Mouse (Mus musculus) liver, embryonic 13.5 days (tissue): ENCODE data around the gene Alpk3. TPM values are rescaled to one million over a fixed set of nuclear protein-coding genes. Genes with fewer than 3 reads are reported as not detected.
A peak's percentile ranks its signal among the peaks of the same experiment; 100 is the strongest.
"Not testable (repeated sequence)": the region's sequence is repeated elsewhere in the genome, so short reads cannot be mapped to it uniquely, and the experiment has no call there.

Experiments
- ATAC-seq: fragments of 200-750 bp; cut with Nextera tagmentation; 2 replicates; pipeline ENCODE4 v1.8.0; 2017; ENCODE audit warnings: low read depth, mild to moderate bottlenecking, moderate number of reproducible peaks, moderate library complexity
- DNase-seq: peaks from one replicate; pipeline ENCODE4 v3.0.0; 2022
- H3K27ac ChIP-seq: fragments of 300-500 bp; sonication (generic); 2 replicates; pipeline ENCODE4 v1.5.1; 2015; ENCODE audit warnings: moderate library complexity, mild to moderate bottlenecking, inconsistent platforms
- H3K27me3 ChIP-seq: fragments of 300-500 bp; sonication (generic); 2 replicates; pipeline ENCODE4 v1.6.1; 2015; ENCODE audit warnings: mild to moderate bottlenecking, inconsistent platforms
- H3K36me3 ChIP-seq: fragments of 300-500 bp; sonication (generic); 2 replicates; pipeline ENCODE4 v1.6.1; 2015; ENCODE audit warnings: mild to moderate bottlenecking, inconsistent platforms
- H3K4me1 ChIP-seq: fragments of 300-500 bp; sonication (generic); replicated peaks from 2 replicates; pipeline ENCODE4 v1.6.1; 2015; ENCODE audit warnings: inconsistent platforms
- H3K4me2 ChIP-seq: fragments of 300-500 bp; sonication (generic); 2 replicates; pipeline ENCODE4 v1.6.1; 2015; ENCODE audit warnings: inconsistent platforms, mild to moderate bottlenecking, moderate library complexity
- H3K4me3 ChIP-seq: fragments of 300-500 bp; sonication (generic); replicated peaks from 2 replicates; pipeline ENCODE4 v1.5.1; 2015; ENCODE audit warnings: mild to moderate bottlenecking, inconsistent platforms
- H3K9ac ChIP-seq: fragments of 300-500 bp; sonication (generic); 2 replicates; pipeline ENCODE4 v1.6.1; 2015; ENCODE audit warnings: mild to moderate bottlenecking, inconsistent platforms
- H3K9me3 ChIP-seq: fragments of 300-500 bp; sonication (generic); replicated peaks from 2 replicates; pipeline ENCODE4 v1.6.1; 2016; ENCODE audit warnings: inconsistent platforms
- WGBS: fragments of 180-500 bp; shearing (Covaris S2); methylation state at CpG from one replicate; pipeline ENCODE4 v1.1.7; 2015; ENCODE audit not compliant: insufficient replicate concordance; 5-methylcytosine and 5-hydroxymethylcytosine counted together
- polyA plus RNA-seq: library from polyadenylated mRNA; unstranded; fragments of >200 nt; fragmentation: Nextera tagmentation; extraction: Ambion mirVana; gene quantifications from 2 replicates; pipeline ENCODE4 v1.2.1, GENCODE M21; 2015

The Alpk3 gene
- polyA plus RNA-seq, 1 experiment from 2014 or later = 0.15 TPM

DNA sequence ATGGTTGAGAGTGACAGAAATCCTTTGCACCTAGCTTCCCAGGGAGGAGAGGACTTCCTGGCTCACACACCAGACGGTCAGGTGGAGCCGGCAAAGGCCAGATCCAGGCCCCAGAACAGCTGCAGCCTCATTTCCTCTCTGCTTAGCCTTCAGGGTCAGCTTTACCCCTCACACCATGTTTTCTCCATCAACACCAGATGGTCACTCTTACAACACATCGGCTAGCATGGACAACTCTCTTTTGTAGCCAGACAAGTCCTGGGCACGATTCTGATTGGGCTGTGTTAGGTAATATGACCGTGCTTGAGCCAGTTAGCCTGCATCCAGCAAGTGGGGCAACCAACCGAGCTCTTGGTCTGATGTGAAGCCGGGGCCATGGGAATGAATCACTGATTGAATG, 74.5 kb downstream of the Alpk3 start:
- ATAC-seq (no peak), DNase-seq (no peak)
- H3K4me2 ChIP-seq = no peak overlapping the region
- peaks cover 8% of the 10 kb centered on the region for H3K4me1 ChIP-seq
- H3K27ac ChIP-seq = no peak overlapping the region
- H3K9me3 ChIP-seq = no peaks in the 10 kb centered on the region
- 61% methylated on average over 7 of the region's 7 CpGs for WGBS
- H3K36me3 ChIP-seq = no peaks in the 10 kb centered on the region
- no peaks in the 10 kb centered on the region; the same call in 1 of the 2 replicates for H3K27me3 ChIP-seq
- H3K4me3 ChIP-seq = no peak overlapping the region
- H3K9ac ChIP-seq = no peak overlapping the region

DNA sequence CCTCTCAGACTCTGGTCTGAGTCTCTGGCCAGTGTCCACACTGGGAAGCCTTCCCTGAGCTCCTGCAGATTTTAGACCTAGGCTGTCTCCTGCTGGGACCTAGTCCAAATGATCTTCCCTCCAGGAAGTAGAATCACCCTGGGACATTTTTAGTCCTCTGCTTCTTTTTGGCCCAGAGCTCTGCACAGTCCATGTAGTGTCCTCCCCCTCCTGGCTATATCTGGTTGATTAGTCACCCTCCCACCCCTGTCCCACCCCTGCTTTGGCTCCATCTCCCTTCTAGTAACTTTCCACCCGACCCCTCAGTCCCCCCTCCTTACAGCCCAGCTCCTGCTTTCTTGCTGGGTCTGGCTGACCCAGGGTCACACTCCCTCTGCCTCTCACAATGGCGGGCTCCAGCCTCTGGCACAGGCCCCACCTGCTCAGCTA, 75.5 kb downstream of the Alpk3 start:
- Histone ChIP-seq H3K4me1 (peaks cover 8% of the 10 kb centered on the region), H3K36me3 (no peaks in the 10 kb centered on the region), H3K27ac (no peak overlapping the region), H3K9ac (no peak overlapping the region), H3K4me3 (no peak overlapping the region), H3K27me3 (no peaks in the 10 kb centered on the region; the same call in 1 of the 2 replicates), H3K4me2 (no peak overlapping the region), H3K9me3 (no peaks in the 10 kb centered on the region)
- DNase-seq = no peak
- no peak for ATAC-seq
- WGBS = 34% methylated on average over 2 of the region's 2 CpGs

DNA sequence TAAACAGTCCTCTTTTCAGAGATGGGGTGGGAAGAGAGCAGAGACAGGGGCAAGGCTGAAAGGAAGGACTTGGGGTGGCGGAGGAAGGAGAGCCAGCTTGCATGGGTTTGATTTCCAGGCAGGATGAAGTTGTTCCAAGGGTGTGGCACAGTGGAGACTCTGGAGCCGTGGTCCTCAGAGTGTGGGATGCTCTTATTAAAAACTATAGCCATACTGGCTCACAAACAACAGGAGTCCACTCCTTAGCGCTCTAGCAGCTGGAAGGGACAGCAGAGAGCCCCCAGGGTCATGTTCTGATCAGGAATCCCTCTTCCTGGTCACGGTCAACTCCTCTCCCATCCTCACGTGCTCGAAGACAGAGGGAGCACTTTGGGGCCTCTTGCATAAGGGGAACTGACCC, 76.0 kb downstream of the Alpk3 start:
- Histone ChIP-seq H3K4me2 (no peak overlapping the region), H3K9me3 (no peaks in the 10 kb centered on the region), H3K9ac (no peak overlapping the region), H3K4me3 (no peak overlapping the region), H3K4me1 (peaks cover 8% of the 10 kb centered on the region), H3K27ac (no peak overlapping the region), H3K36me3 (no peaks in the 10 kb centered on the region), H3K27me3 (no peaks in the 10 kb centered on the region; the same call in 1 of the 2 replicates)
- ATAC-seq (no peak), DNase-seq (no peak)
- 61% methylated on average over 6 of the region's 6 CpGs for WGBS

DNA sequence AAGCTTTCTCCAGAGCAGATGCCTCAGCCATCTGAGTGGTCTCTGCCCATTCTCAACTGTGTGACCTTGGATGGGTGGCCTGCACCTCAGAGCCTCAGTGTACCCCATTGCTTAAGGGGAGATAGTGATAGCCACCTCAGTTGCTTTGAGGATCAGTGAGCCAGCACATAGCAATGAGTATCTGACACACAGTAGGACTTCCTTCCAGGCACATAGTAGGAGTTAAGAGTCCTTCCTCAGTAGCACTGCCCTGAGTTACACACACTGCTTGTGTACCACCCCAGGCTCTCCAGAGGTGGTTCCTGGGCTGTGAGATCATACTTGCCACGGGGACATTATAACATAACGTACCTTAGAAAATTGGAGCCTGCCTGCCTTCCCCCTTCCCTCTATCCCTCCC, 76.5 kb downstream of the Alpk3 start:
- Histone ChIP-seq H3K9ac (no peak overlapping the region), H3K36me3 (no peaks in the 10 kb centered on the region), H3K4me2 (no peak overlapping the region), H3K4me1 (peaks cover 8% of the 10 kb centered on the region), H3K4me3 (no peak overlapping the region), H3K9me3 (no peaks in the 10 kb centered on the region), H3K27me3 (no peaks in the 10 kb centered on the region; the same call in 1 of the 2 replicates), H3K27ac (no peak overlapping the region)
- no peak for DNase-seq
- WGBS = 55% methylated on average over 2 of the region's 2 CpGs
- no peak for ATAC-seq

DNA sequence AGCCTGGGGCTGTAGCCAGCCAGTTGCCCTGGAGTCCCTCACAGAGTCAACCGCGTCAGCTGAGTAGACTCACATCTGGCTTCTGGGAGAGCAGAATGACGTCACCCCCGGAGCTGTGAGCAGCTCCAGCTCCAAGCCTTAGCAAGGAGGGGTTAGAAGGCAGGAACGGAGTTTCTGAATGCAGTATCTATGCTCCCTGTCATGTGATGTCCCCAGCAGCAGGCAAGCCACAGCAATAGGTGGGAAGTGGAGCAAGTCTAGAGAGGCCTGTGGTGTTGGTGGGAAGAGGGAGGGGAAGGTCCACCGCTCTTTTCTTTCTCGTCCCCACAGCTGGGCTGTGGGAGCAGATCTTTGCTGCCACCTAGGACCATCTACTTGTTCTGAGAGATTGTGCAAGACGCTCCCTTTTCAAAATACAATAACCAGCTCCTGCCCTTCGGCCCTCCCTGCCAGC, 77.2 kb downstream of the Alpk3 start:
- DNase-seq (no peak), ATAC-seq (peak; percentile 59)
- no peaks in the 10 kb centered on the region for H3K36me3 ChIP-seq
- no peaks in the 10 kb centered on the region; the same call in 1 of the 2 replicates for H3K27me3 ChIP-seq
- peak overlapping the region; percentile 25; the same call in 1 of the 2 replicates for H3K4me2 ChIP-seq
- H3K9me3 ChIP-seq = no peaks in the 10 kb centered on the region
- H3K4me1 ChIP-seq = peaks cover 8% of the 10 kb centered on the region
- WGBS = 18% methylated on average over 9 of the region's 9 CpGs
- H3K4me3 ChIP-seq = no peak overlapping the region
- no peak overlapping the region for H3K27ac ChIP-seq
- H3K9ac ChIP-seq = no peak overlapping the region

DNA sequence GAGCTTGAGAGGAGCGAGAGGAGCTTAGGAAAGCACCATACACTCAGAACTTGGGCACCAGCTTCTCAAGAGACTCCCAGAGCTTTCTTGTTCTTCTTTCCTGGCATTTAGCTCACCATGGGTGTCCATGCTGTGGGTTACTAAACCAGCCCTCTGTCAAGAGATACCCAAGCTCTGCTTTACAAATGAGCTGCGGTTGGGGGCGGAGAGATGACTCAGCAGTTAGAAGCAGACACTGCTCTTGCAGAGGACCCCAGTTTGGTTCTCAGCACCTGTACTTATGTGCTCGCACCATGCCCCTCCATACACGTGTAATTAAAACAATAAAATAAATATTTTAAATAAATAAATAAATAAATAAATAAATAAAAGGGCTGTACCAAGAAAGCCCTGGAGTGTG, 79.9 kb downstream of the Alpk3 start:
- no peak for ATAC-seq
- H3K4me1 ChIP-seq = peaks cover 8% of the 10 kb centered on the region
- H3K9ac ChIP-seq = no peak overlapping the region
- 66% methylated on average over 5 of the region's 5 CpGs for WGBS
- H3K4me2 ChIP-seq = no peak overlapping the region
- no peaks in the 10 kb centered on the region; the same call in 1 of the 2 replicates for H3K27me3 ChIP-seq
- DNase-seq = no peak
- no peak overlapping the region for H3K4me3 ChIP-seq
- no peaks in the 10 kb centered on the region for H3K9me3 ChIP-seq
- no peaks in the 10 kb centered on the region for H3K36me3 ChIP-seq
- H3K27ac ChIP-seq = no peak overlapping the region

DNA sequence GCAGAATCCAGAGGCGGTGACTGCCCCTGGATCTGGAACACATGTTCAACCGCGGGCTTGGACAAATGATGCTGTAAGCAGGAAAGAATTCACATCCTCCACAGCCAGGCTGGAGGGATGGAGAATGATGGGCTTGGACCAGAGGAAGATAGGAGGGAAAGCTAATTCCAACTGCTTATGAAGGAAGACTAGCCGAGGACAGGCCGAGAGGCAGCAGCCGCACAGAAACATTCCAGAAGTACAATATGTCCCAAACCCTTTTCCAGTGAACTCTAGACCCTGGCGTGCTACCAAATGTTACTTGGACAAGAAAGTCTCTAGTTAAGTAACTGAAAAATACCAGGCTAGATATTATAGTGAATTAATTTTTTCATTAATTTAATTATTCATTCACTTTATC, 81.7 kb downstream of the Alpk3 start:
- H3K27me3 ChIP-seq = no peaks in the 10 kb centered on the region; the same call in 1 of the 2 replicates
- H3K36me3 ChIP-seq = no peaks in the 10 kb centered on the region
- H3K4me1 ChIP-seq = peaks cover 6% of the 10 kb centered on the region
- 80% methylated on average over 7 of the region's 7 CpGs for WGBS
- H3K4me2 ChIP-seq = no peak overlapping the region
- no peak for DNase-seq
- no peak overlapping the region for H3K4me3 ChIP-seq
- H3K9ac ChIP-seq = no peak overlapping the region
- no peaks in the 10 kb centered on the region for H3K9me3 ChIP-seq
- H3K27ac ChIP-seq = no peak overlapping the region
- no peak for ATAC-seq

DNA sequence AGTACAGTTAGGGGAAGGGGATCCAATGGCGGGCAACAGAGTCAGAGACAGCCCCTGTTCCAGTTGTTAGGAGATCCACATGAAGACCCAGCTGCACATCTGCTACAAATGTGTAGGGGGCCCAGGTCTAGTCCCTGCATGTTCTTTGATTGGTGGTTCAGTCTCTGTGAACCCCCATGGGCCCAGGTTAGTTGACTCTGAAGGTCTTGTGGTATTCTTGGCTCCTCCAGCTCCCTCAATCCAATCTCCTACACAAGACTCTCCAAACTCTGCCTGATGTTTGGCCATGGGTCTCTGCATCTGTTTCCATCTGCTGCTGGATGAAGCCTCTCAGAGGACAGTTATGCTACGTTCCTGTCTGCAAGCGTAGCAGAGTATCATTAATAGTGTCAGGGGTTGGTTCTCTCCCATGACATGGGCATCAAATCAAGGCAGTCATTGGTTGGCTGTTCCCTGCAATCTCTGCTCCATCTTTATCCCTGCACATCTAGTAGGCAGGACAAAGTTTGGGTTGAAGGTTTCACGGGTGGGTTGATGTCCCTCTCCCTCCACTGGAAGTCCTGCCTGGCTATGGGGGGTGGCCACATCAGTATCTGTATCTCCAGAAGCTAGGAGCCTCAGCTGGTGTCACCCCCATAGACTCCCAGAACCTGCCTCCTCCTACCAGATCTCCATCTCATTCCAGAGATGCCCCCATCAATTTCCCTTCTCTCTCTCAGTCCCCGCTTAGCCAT, 82.4 kb downstream of the Alpk3 start:
- H3K9ac ChIP-seq = no peak overlapping the region
- WGBS = 66% methylated on average over 5 of the region's 5 CpGs
- no peaks in the 10 kb centered on the region; the same call in 1 of the 2 replicates for H3K27me3 ChIP-seq
- H3K4me1 ChIP-seq = peaks cover 3% of the 10 kb centered on the region
- H3K27ac ChIP-seq = no peak overlapping the region
- no peak overlapping the region for H3K4me2 ChIP-seq
- no peaks in the 10 kb centered on the region for H3K36me3 ChIP-seq
- no peak for ATAC-seq
- H3K9me3 ChIP-seq = no peaks in the 10 kb centered on the region
- no peak for DNase-seq
- H3K4me3 ChIP-seq = no peak overlapping the region

DNA sequence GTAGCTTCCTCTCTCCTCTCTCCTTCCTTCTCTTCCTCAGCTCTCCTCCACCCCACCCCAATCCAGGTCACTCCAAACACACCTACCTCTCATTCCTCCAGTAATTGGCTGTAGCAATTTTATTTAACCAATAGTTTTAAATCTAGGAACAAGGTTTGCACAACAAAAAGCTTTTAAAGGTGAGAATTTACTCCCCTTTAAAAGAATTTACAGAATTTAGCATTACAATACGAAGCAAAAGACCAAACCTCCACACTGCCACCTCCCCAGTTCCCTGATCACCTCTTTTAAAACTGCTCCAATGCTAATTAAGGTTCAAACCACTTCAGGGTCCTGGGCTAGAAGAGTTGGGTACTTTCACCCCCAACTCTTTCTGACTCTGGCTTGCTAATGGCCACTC, 84.1 kb downstream of the Alpk3 start:
- no peak overlapping the region for H3K4me3 ChIP-seq
- H3K27me3 ChIP-seq = no peaks in the 10 kb centered on the region; the same call in 1 of the 2 replicates
- H3K9ac ChIP-seq = no peak overlapping the region
- no peaks in the 10 kb centered on the region for H3K9me3 ChIP-seq
- no peak overlapping the region for H3K27ac ChIP-seq
- H3K4me2 ChIP-seq = no peak overlapping the region
- DNase-seq (no peak), ATAC-seq (no peak)
- H3K36me3 ChIP-seq = no peaks in the 10 kb centered on the region
- no peaks in the 10 kb centered on the region for H3K4me1 ChIP-seq
- WGBS = 57% methylated on average over 1 of the region's 1 CpGs

DNA sequence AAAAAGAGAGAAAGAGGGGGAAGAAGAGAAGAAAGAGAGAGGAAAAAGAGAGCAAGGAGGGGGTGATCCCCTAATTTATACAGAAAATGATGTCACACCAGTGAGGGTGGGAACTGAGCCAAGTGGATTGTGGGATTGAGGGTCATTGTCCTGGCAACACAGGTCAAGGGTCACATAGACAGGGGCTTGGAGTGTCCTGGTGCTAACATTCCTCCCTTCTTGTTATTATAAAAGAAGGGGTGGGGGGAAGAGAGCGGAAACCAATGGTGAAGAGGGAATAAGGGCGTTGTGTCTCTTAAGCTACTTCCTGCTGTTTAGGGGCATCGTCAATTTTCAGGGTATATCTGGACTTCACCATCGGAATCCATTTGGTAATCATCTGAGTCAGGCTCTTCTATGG, 85.7 kb downstream of the Alpk3 start:
- H3K27ac ChIP-seq, H3K36me3 ChIP-seq, H3K9ac ChIP-seq, DNase-seq, ATAC-seq, H3K4me1 ChIP-seq, H3K4me3 ChIP-seq, H3K4me2 ChIP-seq, H3K9me3 ChIP-seq, H3K27me3 ChIP-seq: not testable (repeated sequence)
- WGBS = 66% methylated on average over 4 of the region's 4 CpGs

DNA sequence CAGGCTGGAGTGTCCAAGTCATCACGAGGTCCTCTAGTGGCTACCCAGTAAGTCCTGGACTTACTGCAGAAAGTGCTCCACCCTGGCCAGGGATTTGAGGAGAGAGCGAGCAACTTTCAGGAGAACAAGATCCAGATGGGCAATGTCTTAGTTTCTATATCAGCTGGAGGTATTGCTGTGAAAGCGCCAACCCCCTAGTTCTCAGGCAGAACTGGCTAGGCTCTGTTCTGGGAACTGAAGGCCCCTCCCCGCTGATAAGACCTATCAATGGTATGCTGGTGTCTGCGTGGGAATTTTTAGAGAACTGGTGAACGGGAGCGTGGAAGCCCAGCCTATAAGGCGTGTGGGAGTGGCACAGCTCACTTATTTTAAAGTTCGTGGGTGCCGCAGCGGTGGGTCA, 92.4 kb downstream of the Alpk3 start:
- no peak overlapping the region for H3K27ac ChIP-seq
- 38% methylated on average over 11 of the region's 11 CpGs for WGBS
- peak; percentile 57 for DNase-seq
- no peak overlapping the region for H3K9ac ChIP-seq
- H3K4me2 ChIP-seq = peak overlapping the region; percentile 46
- no peak overlapping the region for H3K4me3 ChIP-seq
- H3K9me3 ChIP-seq = no peaks in the 10 kb centered on the region; the same call in 1 of the 2 replicates
- no peaks in the 10 kb centered on the region for H3K27me3 ChIP-seq
- peaks cover 14% of the 10 kb centered on the region for H3K4me1 ChIP-seq
- no peaks in the 10 kb centered on the region for H3K36me3 ChIP-seq
- ATAC-seq = peak; percentile 85

DNA sequence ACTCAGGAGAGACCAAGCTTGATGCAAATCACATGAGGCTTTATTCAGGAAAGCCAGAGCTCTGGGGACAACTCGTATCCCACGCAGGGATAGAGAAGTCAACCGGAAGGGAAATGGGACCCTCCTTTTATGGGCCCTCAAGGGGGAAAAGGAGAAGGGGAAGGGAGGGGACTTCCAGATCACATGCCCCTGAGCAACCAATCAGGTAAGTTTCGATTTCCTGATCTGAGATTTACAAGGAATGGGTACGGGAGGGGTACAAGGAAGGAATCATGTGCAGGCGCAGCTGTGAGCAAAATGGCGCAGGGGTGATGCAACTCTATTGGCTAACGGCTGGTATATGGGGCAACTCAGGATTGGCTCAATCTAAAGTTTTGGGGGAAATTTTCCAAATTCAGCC, 93.8 kb downstream of the Alpk3 start:
- ATAC-seq (no peak), DNase-seq (no peak)
- WGBS = 86% methylated on average over 8 of the region's 8 CpGs
- Histone ChIP-seq H3K4me2 (no peak overlapping the region), H3K27me3 (no peaks in the 10 kb centered on the region), H3K9me3 (no peaks in the 10 kb centered on the region; the same call in 1 of the 2 replicates), H3K27ac (no peak overlapping the region), H3K9ac (no peak overlapping the region), H3K36me3 (no peaks in the 10 kb centered on the region), H3K4me3 (no peak overlapping the region), H3K4me1 (peaks cover 14% of the 10 kb centered on the region)
